Mouse (Mus musculus): ENCODE measurements around the gene Dennd1b. TPM values are rescaled to one million over a fixed set of nuclear protein-coding genes. Genes with fewer than 3 reads are reported as not detected.

The Dennd1b gene
- polyA plus RNA-seq, 1 experiment from 2014 or later, result 7.4 TPM

DNA sequence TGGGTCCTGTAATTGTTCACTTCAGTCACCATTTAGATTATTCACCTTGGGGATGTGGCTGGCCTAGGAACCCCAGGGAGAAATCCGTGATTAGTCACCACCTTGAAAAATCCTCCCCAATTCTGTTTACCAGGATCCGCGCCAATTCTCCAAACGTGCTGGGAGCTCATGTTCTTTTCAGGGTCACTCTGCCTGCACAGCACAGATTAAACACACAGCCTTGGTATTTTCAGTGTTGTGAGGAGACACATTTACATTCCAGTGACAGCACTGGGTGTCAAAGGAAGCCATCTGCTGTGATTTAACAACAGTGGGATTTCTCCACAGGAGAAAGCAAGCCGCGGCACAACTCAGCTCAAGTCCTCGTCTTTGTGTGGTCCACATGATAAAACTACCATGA is 246.6 kb downstream of the Dennd1b start:
- Histone ChIP-seq H3K27me3 (no peaks in the 10 kb centered on the region), H3K9ac (no peak overlapping the region), H3K4me1 (0 out of 2 replicates have a peak, but pooled peaks cover 12% of the 10 kb centered on the region), H3K4me2 (no peak overlapping the region), H3K9me3 (no peaks in the 10 kb centered on the region), H3K4me3 (no peak overlapping the region), H3K27ac (no peak overlapping the region), H3K36me3 (no peaks in the 10 kb centered on the region)
- WGBS, result 39% methylated on average over 7 of the region's 7 CpGs
- ATAC-seq (ENCODE audit: insufficient number of reproducible peaks, insufficient read depth, low FRiP score, low TSS enrichment, low read depth), result no peak

DNA sequence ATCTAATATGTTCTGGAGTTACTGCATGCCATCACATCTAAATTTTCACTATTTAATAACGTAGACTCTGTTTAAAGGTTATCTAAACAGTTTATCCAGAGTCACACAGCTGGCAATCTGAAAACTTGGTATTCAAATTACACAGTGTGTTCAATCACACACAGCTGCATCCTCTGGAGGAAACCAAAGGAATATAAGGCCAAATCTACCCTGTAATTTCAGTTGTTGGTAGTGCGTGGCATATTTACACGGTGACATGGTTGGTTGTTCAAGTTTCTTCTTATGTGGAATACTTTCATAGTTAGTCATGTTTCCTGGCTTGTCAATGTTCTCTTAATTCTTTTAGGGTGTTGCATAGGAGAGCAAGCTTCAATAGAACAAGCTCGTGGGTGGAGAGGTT is 247.3 kb downstream of the Dennd1b start:
- Histone ChIP-seq H3K4me2 (no peak overlapping the region), H3K9me3 (no peaks in the 10 kb centered on the region), H3K27ac (no peak overlapping the region), H3K36me3 (no peaks in the 10 kb centered on the region), H3K27me3 (no peaks in the 10 kb centered on the region), H3K4me3 (no peak overlapping the region), H3K4me1 (0 out of 2 replicates have a peak, but pooled peaks cover 12% of the 10 kb centered on the region), H3K9ac (no peak overlapping the region)
- 42% methylated on average over 4 of the region's 4 CpGs for WGBS
- no peak for ATAC-seq (ENCODE audit: insufficient number of reproducible peaks, insufficient read depth, low FRiP score, low TSS enrichment, low read depth)

DNA sequence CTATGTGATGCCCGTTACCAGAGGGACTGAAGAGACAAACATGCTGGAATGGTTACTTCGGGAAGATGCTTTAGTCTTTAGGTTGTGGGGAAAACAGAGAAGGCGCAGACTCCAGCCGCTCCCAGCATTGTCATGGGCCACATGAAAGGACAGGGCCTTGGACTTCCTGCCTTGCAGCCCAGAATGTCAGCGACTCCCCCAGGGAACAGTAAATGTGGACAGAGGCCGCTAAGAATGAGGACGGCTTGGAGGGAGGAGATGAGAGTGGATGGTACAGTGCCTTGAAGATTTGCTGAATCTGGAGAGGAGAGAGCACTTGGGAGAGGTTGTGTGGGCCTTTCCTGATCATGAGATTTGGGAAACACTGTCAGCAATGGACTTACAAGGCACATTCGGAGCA is 252.1 kb downstream of the Dennd1b start:
- WGBS, result 53% methylated on average over 8 of the region's 8 CpGs
- Histone ChIP-seq H3K4me1 (0 out of 2 replicates have a peak, but pooled peaks cover 3% of the 10 kb centered on the region), H3K4me2 (no peak overlapping the region), H3K27ac (no peak overlapping the region), H3K36me3 (no peaks in the 10 kb centered on the region), H3K4me3 (no peak overlapping the region), H3K27me3 (no peaks in the 10 kb centered on the region), H3K9me3 (no peaks in the 10 kb centered on the region), H3K9ac (no peak overlapping the region)
- no peak for ATAC-seq (ENCODE audit: insufficient number of reproducible peaks, insufficient read depth, low FRiP score, low TSS enrichment, low read depth)

DNA sequence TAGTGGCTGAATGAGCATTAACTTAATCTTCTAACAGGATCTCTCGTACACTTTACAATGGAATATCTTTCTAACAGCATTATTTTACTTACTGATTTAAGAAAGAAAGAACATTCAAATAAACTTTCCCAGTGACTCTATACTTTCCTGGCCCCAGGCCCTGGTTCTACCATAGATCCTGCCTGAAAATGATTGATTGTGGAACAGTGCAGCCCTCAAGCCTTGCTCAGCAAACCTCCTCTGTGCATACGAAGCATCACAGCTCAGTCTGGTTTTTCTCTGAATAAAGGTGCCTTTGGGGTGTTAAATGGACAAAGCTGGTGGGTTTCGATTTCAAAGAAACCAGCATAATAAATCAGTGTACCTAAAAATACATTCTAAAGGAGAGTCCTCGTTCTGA is 260.6 kb downstream of the Dennd1b start:
- ATAC-seq (ENCODE audit: insufficient number of reproducible peaks, insufficient read depth, low FRiP score, low TSS enrichment, low read depth), result no peak
- no peak overlapping the region for H3K27ac ChIP-seq
- WGBS, result 53% methylated on average over 4 of the region's 4 CpGs

DNA sequence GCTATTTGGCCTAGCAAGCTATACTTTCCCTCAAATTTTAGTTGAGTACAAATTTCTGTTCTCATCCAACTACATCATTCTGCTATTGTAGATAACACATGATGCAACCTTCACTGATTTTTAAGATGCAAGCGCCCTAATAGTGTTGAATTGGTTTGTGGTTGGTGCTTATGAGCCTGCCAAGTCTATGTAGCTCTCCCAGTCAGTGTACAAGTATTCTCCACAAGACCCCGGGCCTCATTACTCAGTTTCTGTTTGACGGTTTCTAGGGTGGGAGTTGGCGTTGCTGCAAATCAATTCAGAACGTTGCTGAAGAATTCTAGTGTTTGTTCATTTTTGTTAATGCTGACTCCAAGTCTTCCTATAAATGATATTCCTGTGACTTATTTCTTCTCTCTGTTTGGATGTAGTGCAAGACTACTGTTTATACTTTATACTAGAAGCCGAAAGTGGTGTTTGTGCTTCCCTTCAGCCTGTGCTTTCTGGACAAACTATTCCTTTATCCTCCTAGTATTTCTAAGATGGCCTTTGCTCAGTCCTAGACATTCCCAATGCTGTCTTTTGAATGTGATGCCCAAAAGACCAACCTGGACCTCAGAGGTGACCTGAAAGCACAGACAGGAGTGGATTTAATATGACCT is 261.2 kb downstream of the Dennd1b start:
- H3K9ac ChIP-seq, result no peak overlapping the region
- 84% methylated on average over 6 of the region's 6 CpGs for whole genome bisulfite sequencing
- no peak overlapping the region for H3K27ac ChIP-seq
- H3K9me3 ChIP-seq, result no peaks in the 10 kb centered on the region
- no peak for ATAC-seq (ENCODE audit: insufficient number of reproducible peaks, insufficient read depth, low FRiP score, low TSS enrichment, low read depth)
- H3K27me3 ChIP-seq, result no peaks in the 10 kb centered on the region
- no peak overlapping the region for H3K4me2 ChIP-seq
- no peaks in the 10 kb centered on the region for H3K36me3 ChIP-seq
- H3K4me1 ChIP-seq, result no peaks in the 10 kb centered on the region
- H3K4me3 ChIP-seq, result no peak overlapping the region

More for the DNA sequence above, 260.6 kb downstream of the Dennd1b start:
- Histone ChIP-seq H3K4me1 (no peaks in the 10 kb centered on the region), H3K36me3 (no peaks in the 10 kb centered on the region), H3K4me3 (no peak overlapping the region), H3K27me3 (no peaks in the 10 kb centered on the region), H3K9me3 (no peaks in the 10 kb centered on the region), H3K4me2 (no peak overlapping the region), H3K9ac (no peak overlapping the region)

Other genes starting within 250 kb of the Dennd1b start
- 0.66 and 0.73 TPM in 2 replicates for gene Lhx9, start 114.9 kb upstream of the Dennd1b start, polyA plus RNA-seq (2015; fragmentation: Nextera tagmentation; extraction: Ambion mirVana)
- 36.3 and 42.6 TPM in 2 replicates for gene 2310009B15Rik, start 106.6 kb upstream of the Dennd1b start, polyA plus RNA-seq (2015; fragmentation: Nextera tagmentation; extraction: Ambion mirVana)